Mouse (Mus musculus) thymus, adult 2 months (tissue): Measurements from ENCODE around the gene Wdr90. TPM values are rescaled to one million over a fixed set of nuclear protein-coding genes. Genes with fewer than 3 reads are reported as not detected.

Source experiments
- DNase-seq: peaks from one replicate; pipeline ENCODE4 v3.0.0; 2021
- H3K27ac ChIP-seq: fragments of 200-500 bp; 2 replicates; pipeline ENCODE4 v1.5.1; 2012; ENCODE audit warnings: low read length, control low read depth; ENCODE audit not compliant: control insufficient read depth, insufficient read depth
- H3K27me3 ChIP-seq: fragments of 200-500 bp; 2 replicates; pipeline ENCODE4 v1.6.1; 2012; ENCODE audit warnings: mild to moderate bottlenecking, low read length, moderate library complexity, mixed read lengths; ENCODE audit not compliant: control insufficient read depth, insufficient read depth
- H3K36me3 ChIP-seq: fragments of 200-500 bp; 2 replicates; pipeline ENCODE4 v1.6.1; 2012; ENCODE audit warnings: mild to moderate bottlenecking, low read length, moderate library complexity; ENCODE audit not compliant: control insufficient read depth, insufficient read depth
- H3K4me1 ChIP-seq: fragments of 200-500 bp; replicated peaks from 2 replicates; pipeline ENCODE4 v1.6.1; 2012; ENCODE audit warnings: low read length; ENCODE audit not compliant: control insufficient read depth, insufficient read depth
- H3K4me3 ChIP-seq: fragments of 200-500 bp; 2 replicates; pipeline ENCODE4 v1.5.1; 2012; ENCODE audit warnings: mild to moderate bottlenecking, low read length, control low read depth, moderate library complexity; ENCODE audit not compliant: control insufficient read depth, insufficient read depth
- CTCF ChIP-seq: fragments of 200-500 bp; IDR thresholded peaks from 2 replicates; pipeline ENCODE4 v1.5.1; 2012; ENCODE audit warnings: mild to moderate bottlenecking, control low read depth, low read length, moderate library complexity, borderline replicate concordance; ENCODE audit not compliant: control insufficient read depth, poor library complexity, insufficient read depth; ENCODE audit errors: extremely low read depth
- POLR2A ChIP-seq: fragments of 200-500 bp; IDR thresholded peaks from 2 replicates; pipeline ENCODE4 v1.6.1; 2012; ENCODE audit warnings: mild to moderate bottlenecking, low read length, control low read depth, moderate library complexity; ENCODE audit not compliant: control insufficient read depth, poor library complexity, insufficient read depth; ENCODE audit errors: extremely low read depth
- WGBS: fragments of 180-500 bp; shearing (Covaris S2); methylation state at CpG from one replicate; pipeline ENCODE4 v1.1.7; 2018; 5-methylcytosine and 5-hydroxymethylcytosine counted together
- polyA plus RNA-seq: library from polyadenylated mRNA; depleted of rRNA; stranded (reverse); fragments of >200 nt; gene quantifications from 2 replicates; pipeline ENCODE4 v1.2.3, GENCODE M21; 2012

The Wdr90 gene
- polyA plus RNA-seq, 1 experiment: 107 TPM

DNA sequence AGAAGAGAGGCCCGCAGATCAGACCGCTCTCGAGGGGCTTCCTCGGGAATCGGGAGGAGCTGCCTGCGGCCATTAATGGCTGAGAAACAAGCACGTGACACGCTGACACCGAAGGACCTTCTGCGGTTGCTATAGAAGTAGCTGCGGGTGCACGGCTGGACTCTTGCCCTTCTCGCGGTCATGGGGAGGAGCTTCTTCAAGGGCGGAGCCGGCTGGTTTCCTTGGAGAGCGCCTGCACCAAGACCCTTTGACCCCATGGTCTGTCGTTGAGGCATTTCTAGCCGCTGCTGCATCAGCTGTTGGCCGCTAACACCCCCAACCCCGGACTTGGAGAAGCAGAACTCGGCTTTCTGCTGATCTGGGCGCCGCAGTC lies 28.0 kb downstream of the Wdr90 start, which contains the start of gene Stub1:
Stub1 (minus strand) TSS at position 114 of the 373 bp plus-strand sequence.
- under 1% methylated on average over 24 of the region's 24 CpGs for WGBS
- DNase-seq: peak; percentile 60

GRCm38 (mm10) chr17:25832436-25833290 lies 28.6 kb downstream of the Wdr90 start:
- Histone ChIP-seq H3K27me3 (no peaks in the 10 kb centered on the region), H3K27ac (no peak overlapping the region), H3K4me1 (peaks cover 56% of the 10 kb centered on the region), H3K36me3 (peaks cover 4% of the 10 kb centered on the region; the same call in 1 of the 2 replicates), H3K4me3 (peak overlapping the region; percentile 93)
- peak; percentile 98 for DNase-seq
- TF ChIP-seq CTCF (peak; percentile 53), POLR2A (peak; percentile 79)
- WGBS: under 1% methylated on average over 76 of the region's 77 CpGs

More for the DNA sequence above, 28.0 kb downstream of the Wdr90 start, which contains the start of gene Stub1:
- Histone ChIP-seq H3K27ac (no peak within 1 kb of the TSS), H3K4me3 (peak within 1 kb of the TSS; percentile 93), H3K27me3 (no peaks in the 10 kb centered on the region), H3K36me3 (peaks cover 8% of the 10 kb centered on the region), H3K4me1 (peaks cover 55% of the 10 kb centered on the region)
- no peak for TF ChIP-seq CTCF
- no peak for TF ChIP-seq POLR2A

DNA sequence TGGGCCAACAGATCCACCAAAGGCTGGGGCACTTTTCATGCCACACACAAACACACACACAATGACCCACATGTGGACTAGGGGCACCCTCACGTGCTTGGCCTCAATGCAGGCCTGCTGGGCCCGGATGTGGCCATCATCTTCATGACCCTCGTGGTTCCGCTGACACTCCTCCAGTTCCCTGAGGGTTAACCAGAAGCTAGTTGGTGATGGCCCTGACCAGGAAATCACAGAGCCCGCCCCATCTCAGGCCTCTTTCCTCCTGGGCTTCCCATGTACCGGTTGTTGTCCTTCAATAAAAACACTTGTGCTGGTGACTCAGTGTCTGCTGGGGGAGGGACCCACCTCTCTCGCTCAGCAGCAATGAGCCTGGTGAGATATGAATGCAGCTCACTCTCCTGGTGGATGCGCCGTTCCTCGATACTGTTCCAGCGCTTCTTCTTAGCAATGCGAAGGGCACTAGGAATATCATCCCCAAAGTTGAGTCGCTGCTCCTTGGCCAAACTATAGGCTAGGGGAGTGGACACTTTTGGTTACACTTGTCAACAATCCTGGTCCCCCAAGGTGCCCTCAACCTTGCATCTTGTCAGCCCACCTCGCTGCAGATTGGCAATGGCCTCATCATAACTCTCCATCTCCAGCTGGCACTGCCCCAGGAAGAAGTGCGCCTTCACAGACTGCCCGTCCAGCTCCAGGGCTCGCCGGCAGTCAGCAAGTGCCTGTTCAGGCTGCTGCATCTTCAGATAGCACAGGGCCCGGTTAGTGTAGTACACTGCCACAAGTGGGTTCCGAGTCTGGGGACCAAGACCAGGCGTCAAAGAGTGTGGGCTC lies 29.6 kb downstream of the Wdr90 start:
- Histone ChIP-seq H3K27me3 (no peaks in the 10 kb centered on the region), H3K36me3 (peaks cover 4% of the 10 kb centered on the region; the same call in 1 of the 2 replicates), H3K4me1 (peaks cover 46% of the 10 kb centered on the region), H3K27ac (no peak overlapping the region), H3K4me3 (peak overlapping the region; percentile 93)
- no peak for DNase-seq
- WGBS: 60% methylated on average over 21 of the region's 21 CpGs
- no peak for TF ChIP-seq CTCF
- TF ChIP-seq POLR2A: no peak

GRCm38 (mm10) chr17:25830806-25831431 lies 30.4 kb downstream of the Wdr90 start:
- no peak for DNase-seq

GRCm38 (mm10) chr17:25830200-25830753 lies 31.0 kb downstream of the Wdr90 start:
- 97% methylated on average over 4 of the region's 4 CpGs for WGBS
- no peak overlapping the region for H3K4me3 ChIP-seq
- H3K27me3 ChIP-seq: no peaks in the 10 kb centered on the region
- H3K27ac ChIP-seq: no peak overlapping the region
- H3K36me3 ChIP-seq: peaks cover 4% of the 10 kb centered on the region; the same call in 1 of the 2 replicates
- TF ChIP-seq CTCF (no peak), POLR2A (no peak)
- H3K4me1 ChIP-seq: peaks cover 41% of the 10 kb centered on the region
- no peak for DNase-seq

More at GRCm38 (mm10) chr17:25830806-25831431, 30.4 kb downstream of the Wdr90 start:
- WGBS: 95% methylated on average over 14 of the region's 14 CpGs
- Histone ChIP-seq H3K4me1 (peaks cover 41% of the 10 kb centered on the region), H3K27me3 (no peaks in the 10 kb centered on the region), H3K4me3 (no peak overlapping the region), H3K36me3 (peaks cover 4% of the 10 kb centered on the region; the same call in 1 of the 2 replicates), H3K27ac (no peak overlapping the region)
- TF ChIP-seq POLR2A (no peak), CTCF (no peak)

DNA sequence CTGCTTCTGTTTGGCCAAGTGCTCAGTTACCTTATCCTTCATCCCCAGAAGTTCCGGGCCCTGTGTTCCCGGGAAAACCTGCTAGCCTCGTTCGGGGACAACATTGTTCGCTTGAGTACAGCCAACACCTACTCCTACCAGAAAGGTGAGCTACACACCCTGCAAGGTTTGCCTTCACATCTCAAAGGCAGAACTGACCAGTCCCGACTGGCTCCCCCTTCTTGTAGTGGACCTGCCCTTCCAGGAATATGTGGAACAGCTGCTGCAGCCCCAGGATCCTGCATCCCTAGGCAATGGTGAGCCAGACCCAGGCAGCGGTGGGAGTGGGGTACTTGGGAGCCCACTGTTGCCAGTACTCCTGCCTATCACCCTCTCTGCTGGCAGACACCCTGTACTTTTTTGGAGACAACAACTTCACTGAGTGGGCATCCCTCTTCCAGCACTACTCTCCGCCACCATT lies 31.7 kb downstream of the Wdr90 start:
- Histone ChIP-seq H3K27ac (no peak overlapping the region), H3K4me1 (peaks cover 42% of the 10 kb centered on the region), H3K27me3 (no peaks in the 10 kb centered on the region), H3K36me3 (peaks cover 4% of the 10 kb centered on the region; the same call in 1 of the 2 replicates), H3K4me3 (peak overlapping the region; percentile 79)
- DNase-seq: no peak
- WGBS: 55% methylated on average over 8 of the region's 8 CpGs
- TF ChIP-seq CTCF (no peak), POLR2A (no peak)
